Mouse (Mus musculus): ENCODE data around the gene Upk2.
A peak's percentile ranks its signal among the peaks of the same experiment; 100 is the strongest.

The Upk2 gene

DNA sequence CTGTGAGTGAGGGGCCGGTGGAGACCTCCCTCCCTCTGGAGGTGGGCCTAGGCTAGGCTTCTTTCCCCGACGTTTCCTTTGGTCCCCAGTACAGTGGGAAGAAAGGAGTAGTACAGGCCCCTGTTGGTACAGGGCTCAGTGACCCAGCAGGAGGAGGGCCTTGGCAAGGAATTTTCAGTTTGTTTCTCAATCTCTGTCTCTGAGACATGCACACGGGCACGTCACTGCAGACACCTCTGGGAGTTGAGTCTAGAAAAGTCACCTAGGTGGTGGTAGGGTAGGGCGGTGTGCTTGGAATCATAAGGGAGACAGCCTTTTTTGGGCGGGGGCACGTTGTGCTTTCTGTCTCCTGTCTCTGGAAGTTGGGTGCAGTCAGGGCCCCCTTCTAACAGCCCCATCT, 33.6 kb upstream of the Upk2 start:
- DNase-seq (ENCODE audit: low spot score) = peak; percentile 67

DNA sequence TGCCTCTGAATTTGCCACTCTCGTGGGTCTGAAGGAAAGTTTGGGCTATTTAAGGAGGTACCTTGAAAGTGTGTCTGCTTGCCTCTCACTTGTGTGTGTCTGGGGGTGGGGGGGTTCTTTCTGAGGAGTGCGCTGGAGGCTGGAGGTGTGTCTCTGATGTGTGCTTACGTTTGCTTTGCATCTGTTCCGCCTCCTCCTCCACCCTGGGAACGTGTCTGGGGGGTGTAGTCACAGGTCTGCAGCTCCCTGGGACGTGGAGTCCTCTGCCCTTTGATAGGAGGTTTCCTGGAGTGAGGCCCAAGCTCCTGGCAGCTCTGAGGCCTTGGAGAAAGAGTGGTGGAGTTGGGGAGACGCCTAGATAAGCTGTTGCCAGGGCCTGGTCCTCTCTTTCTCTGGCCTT, 32.7 kb upstream of the Upk2 start:
- peak; percentile 96 for DNase-seq (ENCODE audit: low spot score)

DNA sequence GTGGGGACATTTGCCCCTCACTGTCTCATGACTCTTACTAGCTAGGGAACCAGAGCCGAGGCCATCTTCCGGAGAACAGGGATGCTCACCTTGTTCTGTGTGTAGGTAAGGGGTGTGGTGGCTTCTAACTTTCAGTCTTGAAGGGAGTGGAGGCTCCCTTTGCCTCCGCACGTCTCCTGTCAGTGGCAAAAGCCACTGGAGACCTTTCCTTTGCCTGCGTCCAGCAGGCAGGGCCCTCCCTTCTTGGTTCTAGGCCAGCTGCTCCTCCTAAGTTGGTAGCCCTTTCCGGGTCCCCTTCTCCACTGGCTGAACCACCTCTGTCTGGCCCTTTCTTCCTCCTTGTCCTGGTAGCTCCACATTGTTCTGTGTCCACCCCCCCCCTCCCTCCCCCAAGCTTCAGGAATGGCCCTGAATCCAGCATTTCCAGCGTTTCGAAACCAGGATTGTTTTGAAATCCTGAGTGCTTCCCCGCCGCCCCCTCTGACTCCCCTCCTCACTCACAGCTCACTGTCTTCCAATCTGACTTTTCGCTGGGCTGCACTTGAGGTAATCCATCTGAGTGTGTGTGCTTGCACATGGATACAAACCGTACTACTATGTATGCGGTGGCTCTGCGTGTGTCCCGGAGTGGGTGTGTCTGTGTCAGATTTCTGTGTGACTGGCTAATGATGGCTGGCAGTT, 32.1 kb upstream of the Upk2 start:
- no peak for DNase-seq (ENCODE audit: low spot score)

DNA sequence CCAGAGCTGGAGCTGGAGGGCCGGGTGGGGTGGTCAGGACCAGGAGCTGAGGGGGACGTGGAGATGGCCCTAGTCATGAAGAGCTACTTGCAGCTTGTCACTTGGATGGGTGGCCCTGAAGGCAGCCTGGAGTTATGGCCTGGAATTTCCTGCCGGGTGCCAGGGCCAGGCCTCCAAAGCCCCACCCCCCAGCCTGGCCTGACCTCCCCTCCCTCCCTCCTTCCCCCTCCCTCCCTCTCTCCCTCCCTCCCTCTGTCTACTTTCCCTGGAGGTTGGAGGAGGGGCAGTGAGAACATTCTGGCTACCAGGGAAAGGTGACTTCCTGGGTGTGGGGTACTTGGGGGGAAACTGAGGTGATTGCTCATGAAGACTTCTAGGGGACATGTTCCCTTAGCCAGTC, 31.6 kb upstream of the Upk2 start:
- DNase-seq (ENCODE audit: low spot score) = no peak

DNA sequence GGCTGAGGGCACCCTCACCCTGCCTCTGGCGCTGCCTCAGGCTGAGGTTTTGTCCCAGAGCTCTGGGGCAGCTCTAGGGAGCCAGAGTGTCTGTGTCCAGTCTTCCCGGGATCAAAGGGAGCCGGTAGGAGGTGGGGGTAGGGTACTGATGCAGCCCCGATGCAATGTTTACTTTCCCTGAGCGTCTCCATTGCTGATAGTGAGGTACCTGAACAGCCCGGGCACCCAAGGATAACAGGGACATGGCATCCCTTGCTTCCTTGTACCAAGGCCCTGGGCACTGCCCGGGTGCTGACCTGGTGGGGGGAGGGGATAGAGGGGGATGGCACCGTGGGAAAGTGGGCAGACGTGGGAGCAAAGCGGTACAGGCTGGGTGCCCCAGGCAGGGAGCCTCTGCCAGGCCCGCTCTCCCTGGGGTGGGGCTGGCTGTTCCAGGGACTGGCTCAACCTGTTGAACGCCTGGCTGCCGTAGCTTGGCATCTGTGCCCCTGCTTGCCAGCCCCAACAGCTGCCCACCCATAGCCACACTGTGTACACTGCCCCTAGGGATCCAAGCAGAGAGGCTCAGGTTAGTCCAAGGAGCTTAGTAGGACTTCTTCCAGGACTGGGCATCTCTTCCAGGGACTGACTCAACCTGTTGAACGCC, 30.9 kb upstream of the Upk2 start:
- no peak for DNase-seq (ENCODE audit: low spot score)

DNA sequence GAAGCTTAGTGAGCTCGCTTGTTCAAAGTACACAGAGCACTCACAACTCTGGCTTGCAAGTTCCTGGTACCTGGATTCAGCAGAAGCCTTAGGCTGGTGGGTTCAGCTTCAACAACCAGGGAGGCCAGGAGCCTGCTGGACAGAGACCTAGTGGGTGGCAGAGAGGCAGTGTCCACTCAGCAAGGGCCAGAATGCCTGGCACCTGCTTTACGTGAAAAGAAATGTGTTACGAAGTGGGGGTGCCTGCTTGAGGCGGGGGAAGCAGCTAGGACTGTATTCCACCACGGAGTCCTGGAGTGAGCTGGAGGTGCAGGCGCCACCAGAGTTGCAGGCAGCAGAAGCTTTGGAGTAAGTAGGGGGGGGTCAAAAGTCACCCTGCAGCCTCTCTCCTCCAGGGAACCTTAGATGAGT, 30.3 kb upstream of the Upk2 start:
- no peak for DNase-seq (ENCODE audit: low spot score)

DNA sequence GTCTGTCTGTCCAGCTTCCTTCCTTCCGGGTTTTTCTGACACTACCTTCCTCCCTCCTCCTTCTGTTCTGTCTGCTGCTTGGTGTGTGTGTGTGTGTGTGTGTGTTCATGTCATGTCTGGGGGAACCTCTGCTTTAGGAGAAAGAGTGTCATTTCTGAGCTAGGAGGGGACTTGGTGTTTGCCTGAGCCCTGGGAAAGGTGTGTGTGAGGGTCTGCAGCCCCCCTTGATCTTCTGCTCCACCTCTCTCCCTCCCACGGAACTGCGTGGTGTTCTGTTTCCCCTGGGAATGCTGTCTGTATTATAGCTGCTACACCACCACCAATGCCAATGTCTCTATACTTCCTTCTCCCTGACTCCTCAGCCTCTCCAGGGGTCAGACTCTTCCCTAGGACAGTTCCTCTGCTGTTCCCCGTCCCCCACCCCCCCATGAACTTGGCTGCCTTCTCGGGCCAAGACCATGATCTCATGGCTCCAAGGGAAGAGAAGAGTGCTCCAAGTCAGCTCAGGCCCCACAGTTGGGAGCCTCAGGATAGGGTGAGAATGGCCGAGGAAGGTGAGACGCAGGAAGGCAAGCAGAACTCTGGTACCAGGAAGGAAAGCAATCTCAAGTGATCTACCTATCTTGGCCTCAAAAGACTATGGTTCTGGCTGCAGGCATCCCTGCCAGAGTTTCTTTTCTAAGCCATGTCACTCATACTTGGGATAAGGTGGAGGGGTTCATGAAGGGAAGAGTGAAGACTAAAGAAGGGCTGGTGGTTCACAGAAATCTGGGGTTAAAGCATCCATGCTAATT, 29.7 kb upstream of the Upk2 start:
- no peak for DNase-seq (ENCODE audit: low spot score)

DNA sequence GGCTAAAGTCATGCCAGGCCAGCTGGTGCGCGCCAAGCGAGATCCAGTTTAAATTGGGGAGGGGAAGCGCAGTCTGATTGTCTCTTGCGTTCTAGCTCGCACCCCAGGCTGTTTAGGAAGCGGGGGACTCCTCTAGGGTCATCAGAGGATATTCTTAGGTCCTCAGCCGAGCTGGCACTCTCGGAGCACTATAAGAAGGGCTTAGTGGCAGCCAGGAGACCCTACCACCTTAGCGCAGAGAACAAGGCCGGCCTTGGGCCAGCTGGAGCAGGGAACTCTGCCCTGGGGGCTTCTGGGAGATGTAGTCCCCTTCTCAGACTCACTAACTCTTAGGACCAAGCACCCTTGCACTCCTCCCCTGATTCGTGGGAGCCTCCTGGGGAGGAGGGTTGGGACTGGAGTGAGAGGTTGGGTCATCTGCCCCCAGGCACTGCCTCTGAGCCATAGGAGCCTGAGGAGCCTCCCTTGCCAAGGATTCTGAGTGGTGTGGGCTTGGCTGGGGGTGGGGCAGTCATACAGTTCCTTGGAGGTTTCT, 28.8 kb upstream of the Upk2 start:
- peak; percentile 83 for DNase-seq (ENCODE audit: low spot score)

DNA sequence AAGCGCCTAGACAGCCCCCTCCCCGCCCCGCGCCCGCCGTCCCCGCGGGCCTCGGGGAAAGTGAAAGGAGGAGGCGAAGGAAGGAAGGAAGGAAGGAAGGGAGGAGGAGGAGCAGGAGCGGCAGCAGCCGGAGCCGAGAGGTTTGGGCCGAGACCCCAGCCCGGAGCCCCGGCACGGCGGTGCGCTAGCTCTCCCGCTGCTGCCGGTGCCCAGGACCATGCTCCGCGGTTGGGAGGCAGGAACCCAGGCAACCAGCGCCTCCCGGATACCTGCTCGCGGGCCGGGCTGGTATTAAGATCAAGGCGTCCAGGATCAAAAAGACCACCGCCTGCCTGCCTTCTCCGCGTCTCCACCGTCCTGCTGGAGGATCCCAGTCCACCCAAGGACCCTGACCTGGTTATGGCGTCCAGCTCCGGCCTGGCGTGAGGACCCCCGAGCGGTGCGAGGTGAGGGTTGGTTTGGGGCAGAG, 28.3 kb upstream of the Upk2 start:
- no peak for DNase-seq (ENCODE audit: low spot score)

DNA sequence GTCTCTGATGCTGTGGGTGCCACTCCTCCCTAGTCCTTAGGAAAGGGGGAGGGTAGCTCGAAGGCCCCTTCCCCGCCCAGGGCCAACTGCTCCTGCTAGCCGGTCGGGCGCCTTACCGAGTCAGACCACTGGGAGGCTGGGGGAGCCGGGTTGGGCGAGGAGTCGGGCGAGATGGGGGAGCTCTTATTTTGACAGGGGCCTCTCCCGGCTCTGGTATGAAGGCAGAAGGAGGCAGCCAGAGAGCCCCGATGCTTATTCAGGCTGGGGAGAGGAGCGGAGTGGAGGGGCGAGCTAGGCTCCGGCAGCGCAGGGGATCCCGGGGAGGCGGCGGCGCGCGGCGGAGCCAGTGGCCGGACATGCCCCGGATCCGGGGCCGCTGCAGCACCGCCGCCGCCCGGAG, 27.8 kb upstream of the Upk2 start, which contains the start of gene Bcl9l:
Gene Bcl9l (plus strand): TSS at position 274 of the 400 bp plus-strand sequence.
- peak; percentile 91 for DNase-seq (ENCODE audit: low spot score)

DNA sequence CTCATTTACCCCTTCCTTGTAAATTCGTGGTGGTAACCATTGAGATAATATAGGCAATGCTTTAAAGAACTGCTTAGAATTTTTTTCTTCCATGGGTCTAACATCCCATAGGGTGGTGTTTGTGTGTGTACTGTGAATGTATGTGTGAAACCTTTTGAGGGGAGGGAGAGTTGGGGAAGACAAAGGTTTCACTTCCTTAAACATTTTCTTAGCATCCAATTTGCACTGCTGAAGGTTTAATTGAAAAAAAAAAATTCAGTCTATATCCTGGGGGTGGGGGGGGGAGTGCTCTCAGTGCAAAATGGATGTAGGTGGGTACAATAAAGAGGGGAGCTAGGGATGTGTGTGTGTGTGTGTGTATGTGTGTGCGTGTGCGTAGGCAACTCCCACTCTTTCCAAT, 27.3 kb upstream of the Upk2 start:
- no peak for DNase-seq (ENCODE audit: low spot score)

DNA sequence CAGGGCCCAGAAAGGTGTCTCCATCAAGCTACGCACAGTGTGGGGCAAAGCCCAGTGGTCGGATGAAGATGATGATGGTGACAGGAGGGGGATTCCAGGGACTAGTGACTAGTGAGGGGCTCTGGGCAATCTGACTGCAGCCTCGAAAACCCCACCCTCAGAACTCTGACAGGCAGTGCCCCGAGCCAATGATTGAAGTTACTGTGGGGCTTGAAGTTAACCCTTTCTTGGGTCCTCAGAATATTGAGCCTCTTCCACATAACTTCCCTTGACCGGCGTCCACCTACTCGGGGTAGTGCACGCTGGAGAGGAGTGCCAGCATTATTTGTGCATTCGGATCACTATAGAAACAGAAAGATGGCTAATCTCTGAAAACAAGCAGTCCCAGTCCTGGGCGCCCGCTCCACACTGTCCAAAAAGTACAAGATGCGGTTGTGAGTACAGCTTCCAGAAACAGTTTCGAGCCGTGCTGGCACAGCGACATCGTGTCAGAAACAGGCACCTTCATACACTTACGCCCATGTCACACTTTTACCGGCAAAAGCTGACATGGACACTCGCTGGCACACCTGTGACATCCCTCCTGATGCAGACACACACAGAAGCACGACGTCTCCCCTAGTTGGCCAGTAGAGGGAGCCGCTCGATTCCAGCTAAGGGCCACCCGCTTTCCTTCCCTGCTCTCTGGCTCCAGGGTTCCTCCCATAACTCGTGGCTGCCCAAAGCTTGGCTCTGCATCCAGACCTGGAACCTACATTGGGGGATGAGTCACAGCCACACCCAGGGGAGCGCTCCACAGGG, 25.1 kb upstream of the Upk2 start:
- DNase-seq (ENCODE audit: low spot score) = peak; percentile 80

DNA sequence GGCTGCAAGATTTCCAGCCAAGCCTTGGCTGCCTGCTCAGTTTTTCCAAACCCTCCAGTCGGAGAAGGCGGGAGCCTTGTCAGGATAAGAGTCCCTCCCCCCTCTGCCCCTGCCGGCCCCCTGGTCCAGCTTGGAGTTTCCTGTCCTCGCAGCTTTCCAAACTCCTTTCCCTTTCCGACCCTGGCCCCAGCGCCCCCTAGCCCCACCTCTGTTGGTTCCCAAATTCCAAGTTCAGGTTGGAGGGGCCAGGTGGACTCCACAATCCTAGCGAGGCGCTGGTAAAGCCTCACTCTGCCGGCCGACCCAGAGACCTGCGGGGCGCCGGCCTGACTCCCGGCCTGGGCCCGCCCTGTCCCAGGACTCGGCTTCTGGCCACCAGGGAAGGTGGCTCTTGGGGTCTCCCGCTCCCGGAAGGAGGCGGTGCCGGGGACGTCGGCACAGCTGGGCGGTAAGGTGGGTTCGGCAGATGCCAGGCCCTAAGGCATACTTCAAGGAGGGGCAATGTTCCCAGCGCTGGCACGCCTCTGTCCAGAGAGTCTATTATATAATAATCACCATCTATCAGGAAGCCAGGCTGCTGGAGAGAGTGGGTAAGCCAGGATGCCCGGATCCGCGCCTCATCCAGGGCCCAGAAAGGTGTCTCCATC, 24.3 kb upstream of the Upk2 start:
- DNase-seq (ENCODE audit: low spot score) = peak; percentile 77

DNA sequence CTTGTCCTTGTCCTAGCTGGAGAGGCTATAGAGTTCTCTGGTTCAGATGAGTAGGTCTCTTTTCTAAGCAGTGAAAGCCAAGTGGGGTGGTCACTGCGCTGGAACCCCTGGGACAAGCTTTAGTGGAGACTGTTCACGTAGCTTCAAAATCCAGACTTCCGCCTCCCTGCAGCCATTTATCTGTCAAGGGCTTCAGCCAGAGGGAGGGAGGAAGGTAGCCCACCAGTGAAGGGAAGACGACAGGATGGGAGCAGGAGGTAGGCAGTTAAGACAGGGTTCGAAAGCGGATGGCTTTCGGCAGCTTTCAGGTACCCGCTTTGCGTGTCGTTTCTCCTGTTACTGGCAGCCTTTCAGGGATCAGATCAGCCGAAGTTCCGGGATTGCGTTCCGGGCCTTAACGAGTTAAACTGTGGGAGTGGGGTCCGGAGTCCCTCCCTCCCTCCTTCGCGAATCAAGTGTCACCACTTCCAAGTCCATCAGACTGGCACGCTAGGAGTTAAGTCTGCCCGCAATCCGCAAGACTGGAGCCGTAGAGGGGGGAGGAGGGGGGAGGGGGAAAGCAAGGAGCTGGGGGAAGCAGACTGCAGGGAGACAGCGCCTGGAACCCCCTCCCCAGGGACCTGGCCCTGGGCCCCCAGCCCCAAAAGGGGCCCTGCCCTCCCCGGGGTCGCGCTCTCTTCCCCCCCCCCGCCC, 23.6 kb upstream of the Upk2 start:
- peak; percentile 50 for DNase-seq (ENCODE audit: low spot score)

DNA sequence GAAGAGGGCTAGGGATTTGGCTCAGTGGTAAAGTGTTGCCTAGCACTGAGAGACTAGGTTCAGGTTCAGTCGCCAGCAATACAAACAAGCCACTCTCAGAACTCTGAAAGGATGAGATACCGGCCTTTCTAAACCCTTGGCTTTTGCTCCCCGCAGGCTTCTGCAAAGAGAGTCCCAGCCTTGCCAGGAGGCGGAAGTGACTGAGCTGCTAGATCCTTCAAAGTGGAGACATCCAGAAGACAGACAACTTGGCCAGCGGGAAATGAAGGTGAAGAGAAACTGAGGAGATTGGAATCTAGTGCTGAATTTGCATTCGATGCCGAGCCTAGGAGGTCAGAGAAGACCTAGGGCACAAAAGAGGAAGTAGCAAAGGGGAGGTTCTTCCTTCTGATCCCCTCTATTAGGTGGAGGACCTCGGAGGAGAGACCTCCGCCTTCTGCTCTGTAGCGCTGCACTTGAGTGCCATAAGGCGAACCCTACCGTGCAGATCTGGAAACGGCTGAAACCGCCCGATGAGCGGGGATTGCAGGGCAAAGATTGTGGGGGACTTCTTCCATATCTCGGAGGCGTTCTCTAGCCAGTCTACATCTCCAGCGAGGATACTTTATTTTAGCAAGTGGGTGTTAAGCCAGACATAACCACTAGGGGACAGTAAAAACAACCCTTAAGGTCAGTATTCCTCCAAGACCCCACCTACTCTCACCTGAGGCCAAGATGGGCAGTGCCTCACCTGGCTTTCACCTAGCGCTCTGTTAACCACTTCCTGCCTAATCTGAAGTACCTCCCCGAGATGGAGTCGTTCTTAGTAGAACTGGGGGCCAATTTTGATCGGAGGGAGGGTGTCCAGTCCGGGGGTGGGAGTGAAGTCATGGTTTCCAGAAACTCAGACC, 22.8 kb upstream of the Upk2 start:
- no peak for DNase-seq (ENCODE audit: low spot score)

DNA sequence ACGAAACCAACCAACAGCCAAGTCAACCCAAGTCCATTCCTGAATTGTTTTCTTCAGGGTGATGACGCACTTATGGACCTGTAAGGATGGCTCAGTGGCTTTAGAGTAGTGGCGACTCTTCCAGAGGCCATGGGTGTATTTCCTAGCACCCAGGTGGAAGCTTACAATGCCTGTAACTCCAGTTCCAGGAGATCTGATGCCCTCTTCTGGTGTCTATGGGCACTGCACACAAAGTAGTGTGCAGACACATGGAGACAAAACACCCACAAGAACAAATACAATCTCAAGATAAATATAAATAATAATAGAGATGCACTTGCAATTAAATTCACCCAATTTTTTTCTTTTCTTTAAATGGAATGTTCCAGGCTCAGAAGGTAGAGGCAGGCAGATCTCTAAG, 21.2 kb upstream of the Upk2 start:
- no peak for DNase-seq (ENCODE audit: low spot score)

DNA sequence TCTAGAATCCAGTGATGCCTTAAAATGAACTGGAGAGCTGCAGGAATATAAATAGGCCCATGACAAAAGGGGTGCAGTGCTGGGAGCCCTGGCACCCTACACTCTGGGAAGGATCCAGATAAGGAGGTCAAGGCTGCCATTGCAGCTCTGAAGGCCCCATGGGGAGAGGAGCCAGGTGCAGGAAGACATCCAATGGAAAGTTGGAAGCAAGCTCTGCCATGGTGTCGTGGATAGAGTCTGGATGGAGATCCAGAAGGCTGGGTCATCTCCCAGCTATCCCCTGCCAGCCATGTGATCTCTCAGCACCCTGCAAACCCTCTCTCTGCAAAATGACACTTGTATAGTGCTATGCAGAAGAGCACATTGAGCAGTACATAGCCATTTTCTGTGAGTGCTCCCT, 19.6 kb upstream of the Upk2 start:
- DNase-seq (ENCODE audit: low spot score) = no peak

DNA sequence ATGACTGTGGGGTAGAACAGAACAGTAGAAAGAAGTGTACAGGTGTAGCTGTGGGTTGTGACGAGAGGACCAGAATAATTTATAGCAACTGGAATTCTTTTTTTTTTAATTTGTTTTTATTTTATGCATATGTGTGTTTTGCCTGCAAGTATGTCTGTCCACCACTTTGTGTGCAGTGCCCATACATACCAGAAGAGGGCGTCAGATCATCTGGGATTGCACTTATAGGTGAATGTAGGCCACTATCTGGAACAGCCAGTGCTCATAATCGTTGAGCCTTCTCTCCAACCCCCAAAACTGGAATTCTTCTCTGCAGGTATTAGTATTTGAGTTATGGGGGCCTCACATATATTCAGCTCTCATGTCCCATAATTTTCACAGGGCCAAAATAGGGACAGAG, 18.4 kb upstream of the Upk2 start:
- no peak for DNase-seq (ENCODE audit: low spot score)

DNA sequence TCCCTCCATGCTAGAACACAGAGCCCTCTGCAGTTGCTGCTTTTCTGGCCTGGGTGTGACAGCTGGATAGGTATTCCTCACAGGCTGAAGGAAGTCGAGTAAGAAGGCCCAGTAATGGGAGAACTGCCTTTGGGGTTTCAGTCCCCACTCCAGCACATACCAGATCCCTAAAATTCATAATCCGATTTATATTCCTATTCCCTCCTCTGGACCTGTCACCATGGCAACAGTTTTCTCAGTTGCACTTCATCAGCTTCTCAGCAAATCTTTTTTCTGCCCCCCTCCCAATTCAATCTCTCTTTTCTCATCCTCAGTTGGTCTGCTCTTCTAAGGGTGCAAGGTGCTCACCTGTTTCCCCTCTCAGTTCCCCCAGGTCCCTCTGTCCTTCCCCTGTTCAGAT, 14.0 kb upstream of the Upk2 start:
- DNase-seq (ENCODE audit: low spot score) = no peak

DNA sequence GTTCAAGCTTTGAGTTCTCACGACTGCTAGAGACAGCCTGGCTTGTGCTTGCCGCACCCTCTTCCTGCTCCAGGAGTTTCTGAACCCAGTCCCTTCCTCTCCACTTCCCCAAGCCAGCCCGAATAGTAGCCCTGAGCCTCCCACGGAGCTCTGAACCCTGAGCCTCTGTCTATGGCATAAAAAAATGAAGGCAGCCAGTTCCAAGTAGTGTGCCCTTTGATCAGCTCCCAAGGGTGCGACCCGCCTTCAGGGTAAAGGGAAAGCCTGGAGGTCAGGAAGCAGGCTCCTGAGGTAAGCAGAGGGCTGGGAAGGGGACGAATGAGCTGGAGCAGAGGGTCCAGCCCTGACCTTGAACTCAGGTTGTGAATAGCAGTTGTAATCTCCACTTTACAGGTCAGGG, 13.4 kb upstream of the Upk2 start:
- DNase-seq (ENCODE audit: low spot score) = no peak
